Mouse (Mus musculus) neutrophil, adult 59 days (primary cell): ENCODE results near the gene Olfr171. TPM values are rescaled to one million over a fixed set of nuclear protein-coding genes. Genes with fewer than 3 reads are reported as not detected.

Source experiments
- total RNA-seq, 2 experiments: library from RNA; stranded (reverse); gene quantifications; 1 replicate in 1 of 2; 2 replicates in 1 of 2; pipeline ENCODE4 v1.2.4; 2023

Gene Olfr171
- not detected for total RNA-seq

DNA sequence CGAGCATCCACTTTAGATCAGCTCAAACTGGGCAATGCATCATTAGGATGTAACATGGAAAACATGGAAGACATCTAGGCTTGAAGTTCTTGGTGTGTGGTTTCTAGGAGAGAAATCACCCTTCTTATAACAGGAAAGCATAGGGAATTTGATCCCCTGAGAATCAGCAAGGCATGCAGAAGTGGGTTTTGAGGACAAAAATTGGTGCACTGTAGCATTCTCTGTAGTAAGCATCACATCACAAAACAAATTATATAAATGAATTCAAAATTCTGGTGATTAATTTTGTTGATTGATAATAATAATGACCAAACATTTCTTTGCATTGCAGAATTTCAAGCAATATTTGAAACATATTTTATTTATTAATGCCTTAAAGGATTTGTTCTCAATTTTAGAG lies at the start of gene Olfr171:
TSS of gene Olfr171 (minus strand) at position 101 of the 400 bp plus-strand sequence.

DNA sequence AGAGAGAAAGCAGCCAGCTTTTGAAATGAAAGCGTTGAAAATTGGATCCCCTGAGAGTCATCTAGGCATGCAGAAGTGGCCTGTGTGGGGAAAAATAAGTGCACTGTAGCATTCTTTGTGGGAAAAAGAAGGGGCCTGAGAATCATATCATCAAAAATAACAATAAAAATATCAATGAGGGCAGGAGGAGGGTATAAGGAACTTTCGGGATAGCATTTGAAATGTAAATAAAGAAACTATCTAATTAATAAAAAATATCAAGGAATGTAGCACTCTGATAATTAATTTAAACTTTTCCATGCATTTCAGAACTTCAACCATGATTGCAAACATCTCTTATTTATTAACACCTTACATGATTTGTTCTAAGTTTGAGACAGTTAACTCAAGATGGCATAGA lies 17.9 kb downstream of the Olfr171 start, which contains the start of gene Olfr170:
TSS of gene Olfr170 (minus strand) at position 101 of the 400 bp plus-strand sequence.

Other genes with a start within 250 kb of the Olfr171 start
- not detected for gene Olfr165, start 206.8 kb downstream of the Olfr171 start, total RNA-seq
- gene Olfr166, start 146.2 kb downstream of the Olfr171 start, total RNA-seq, result not detected
- not detected for gene Olfr167, start 107.7 kb downstream of the Olfr171 start, total RNA-seq
- not detected for gene Olfr168, start 94.4 kb downstream of the Olfr171 start, total RNA-seq
- not detected for gene Olfr169, start 58.1 kb downstream of the Olfr171 start, total RNA-seq
- gene Olfr170, start 18.0 kb downstream of the Olfr171 start, total RNA-seq, result not detected
- gene Lamp3, start 76.5 kb upstream of the Olfr171 start, total RNA-seq, result not detected
- 1 to 10 TPM; 4.1 to 5.4 TPM for gene B3gnt5, start 130.3 kb upstream of the Olfr171 start, total RNA-seq